15 mouse cellular contexts compared by ENCODE assay signal in the genomic region with DNA sequence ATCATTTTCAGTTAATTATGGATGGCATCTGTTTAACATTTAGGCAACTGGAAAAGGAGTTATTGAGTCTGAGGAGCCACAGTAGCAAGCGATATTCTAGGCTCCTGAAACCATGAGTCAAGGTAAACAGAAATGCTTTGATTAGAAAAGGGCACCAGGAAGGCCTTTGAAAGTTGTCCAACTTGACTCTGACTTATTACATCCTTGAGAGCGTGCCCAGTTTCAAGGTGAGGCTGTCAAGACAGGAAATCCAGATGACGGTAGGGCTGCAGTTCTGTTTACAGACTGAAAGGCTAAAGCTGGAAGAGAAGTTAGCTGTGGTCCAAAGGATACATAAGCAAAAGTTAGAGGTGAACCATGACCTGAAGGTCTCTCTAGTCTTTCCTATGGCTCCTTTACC.
DNase-seq lines count a peak whose midpoint lies in the region; ATAC-seq lines count a peak whose summit lies in the region.
"Had no signal": no experiment of that assay in that cellular context is flagged by ENCODE, and none has a peak within 500 bp of the region (broad histone marks: within the 10 kb centered on the region; RNA-seq: fewer than 3 reads in every experiment).

No protein-coding gene starts in this region.

- no peak overlapping the region for H3K4me3 ChIP-seq in kidney, embryonic 15.5 days (replicated peaks)
- H3K4me3 ChIP-seq in midbrain, embryonic 14.5 days (replicated peaks; ENCODE audit: low read depth, low read length): no peak overlapping the region
- H3K4me3 ChIP-seq: forebrain, embryonic 12.5 days; heart, embryonic 12.5 days; hindbrain, embryonic 15.5 days; neural tube, embryonic 12.5 days had no signal

- H3K9ac ChIP-seq in kidney, embryonic 15.5 days: no peak overlapping the region
- H3K9ac ChIP-seq in midbrain, embryonic 14.5 days (replicated peaks; ENCODE audit: low read length): no peak overlapping the region
- H3K9ac ChIP-seq: forebrain, embryonic 12.5 days; heart, embryonic 12.5 days; hindbrain, embryonic 15.5 days; neural tube, embryonic 12.5 days had no signal

- 43% methylated on average over 3 of the region's 3 CpGs for WGBS in kidney, embryonic 15.5 days
- 92% methylated on average over 3 of the region's 3 CpGs for WGBS in midbrain, embryonic 14.5 days

- peaks cover 28% of the 10 kb centered on the region for H3K4me1 ChIP-seq in kidney, embryonic 15.5 days
- H3K4me1 ChIP-seq in midbrain, embryonic 14.5 days (ENCODE audit: control insufficient read depth, insufficient read depth, low read length): peaks cover 6% of the 10 kb centered on the region; the same call in 1 of the 2 replicates
- H3K4me1 ChIP-seq: hindbrain, embryonic 15.5 days had no signal

- ATAC-seq in kidney, embryonic 15.5 days (replicated peaks; ENCODE audit: low FRiP score): no peak
- no peak for ATAC-seq in midbrain, embryonic 14.5 days (ENCODE audit: low FRiP score, low TSS enrichment)

- H3K36me3 ChIP-seq in kidney, embryonic 15.5 days: no peaks in the 10 kb centered on the region
- H3K36me3 ChIP-seq in midbrain, embryonic 14.5 days (ENCODE audit: control insufficient read depth, insufficient read depth, low read length): no peaks in the 10 kb centered on the region
- H3K36me3 ChIP-seq: forebrain, embryonic 12.5 days; heart, embryonic 12.5 days; hindbrain, embryonic 15.5 days; neural tube, embryonic 12.5 days had no signal

- no peak overlapping the region for H3K27ac ChIP-seq in kidney, embryonic 15.5 days
- no peak overlapping the region for H3K27ac ChIP-seq in midbrain, embryonic 14.5 days (replicated peaks; ENCODE audit: low read depth, low read length)
- H3K27ac ChIP-seq: forebrain, embryonic 12.5 days; hindbrain, embryonic 15.5 days; kidney, postnatal 0 days; neural tube, embryonic 12.5 days had no signal

- peak; percentile 82 for DNase-seq in adrenal gland, adult 2 months
- DNase-seq in adrenal gland, postnatal 25 days: no peak
- DNase-seq in kidney, postnatal 10 days: peak; percentile 24
- peak; percentile 44 for DNase-seq in urinary bladder, postnatal 14 days (ENCODE audit: low spot score)
- DNase-seq in urinary bladder, postnatal 4 days (ENCODE audit: low spot score in 2 of 2): no peak
- no peak for DNase-seq in cerebellum, adult 11 months
- DNase-seq in midbrain, embryonic 14.5 days: no peak
- DNase-seq: cerebellum, adult 9-11 months had no signal

- H3K9me3 ChIP-seq in kidney, embryonic 15.5 days (replicated peaks): no peaks in the 10 kb centered on the region
- no peaks in the 10 kb centered on the region for H3K9me3 ChIP-seq in midbrain, embryonic 14.5 days (ENCODE audit: control insufficient read depth, low read length)
- H3K9me3 ChIP-seq: forebrain, embryonic 12.5 days; heart, embryonic 12.5 days; hindbrain, embryonic 15.5 days; neural tube, embryonic 12.5 days had no signal

- no peak overlapping the region for H3K4me2 ChIP-seq in kidney, embryonic 15.5 days
- H3K4me2 ChIP-seq in midbrain, embryonic 14.5 days (ENCODE audit: low read length): no peak overlapping the region
- H3K4me2 ChIP-seq: forebrain, embryonic 12.5 days; heart, embryonic 12.5 days; hindbrain, embryonic 15.5 days; neural tube, embryonic 12.5 days had no signal

- no peaks in the 10 kb centered on the region for H3K27me3 ChIP-seq in kidney, embryonic 15.5 days
- no peaks in the 10 kb centered on the region for H3K27me3 ChIP-seq in midbrain, embryonic 14.5 days (ENCODE audit: control insufficient read depth, insufficient read depth, low read length)
- H3K27me3 ChIP-seq: CH12.LX; heart, embryonic 12.5 days; hindbrain, embryonic 15.5 days; neural tube, embryonic 12.5 days had no signal

Comparison
In these comparisons a context has a peak if more than half of its experiments do, and no peak if none do; other contexts are left out.
1. DNase-seq: peak in adrenal gland, adult 2 months (single experiment), kidney, postnatal 10 days (single experiment) and urinary bladder, postnatal 14 days (single experiment); none in adrenal gland, postnatal 25 days (single experiment), urinary bladder, postnatal 4 days (0 of 2), cerebellum, adult 11 months (single experiment) and midbrain, embryonic 14.5 days (single experiment).